Mouse (Mus musculus) cerebellum, adult 2 months (tissue): ENCODE measurements at regions not wholly inside any gene's neighbourhood (a gene's known extent, or its start where the extent isn't known, plus 50 kb on each side); places are given as distances from the start of the nearest gene placed in this dataset.

Source experiments
- DNase-seq, 2 experiments: peaks; one replicate each; pipeline ENCODE4 v3.0.0; 2021
- H3K27ac ChIP-seq: fragments of 200-500 bp; 2 replicates; pipeline ENCODE4 v1.5.1; 2012; ENCODE audit warnings: low read length, control low read depth, inconsistent platforms; ENCODE audit not compliant: insufficient read depth
- H3K27me3 ChIP-seq: fragments of 200-500 bp; 2 replicates; pipeline ENCODE4 v1.6.1; 2012; ENCODE audit warnings: inconsistent platforms, mild to moderate bottlenecking, low read length, moderate library complexity; ENCODE audit not compliant: control insufficient read depth, insufficient read depth
- H3K4me1 ChIP-seq: fragments of 200-500 bp; 2 replicates; pipeline ENCODE4 v1.6.1; 2011; ENCODE audit warnings: low read length; ENCODE audit not compliant: control insufficient read depth, insufficient read depth
- H3K4me3 ChIP-seq: fragments of 200-500 bp; replicated peaks from 2 replicates; pipeline ENCODE3; 2011; ENCODE audit warnings: mild to moderate bottlenecking, low read depth, low read length, control low read depth; ENCODE audit not compliant: insufficient read depth
- CTCF ChIP-seq: fragments of 200-500 bp; IDR thresholded peaks from 2 replicates; pipeline ENCODE4 v1.5.1; 2011; ENCODE audit warnings: low read depth, mild to moderate bottlenecking, control low read depth, low read length, moderate library complexity, borderline replicate concordance; ENCODE audit not compliant: insufficient read depth
- POLR2A ChIP-seq: fragments of 200-500 bp; IDR thresholded peaks from 2 replicates; pipeline ENCODE4 v1.6.1; 2011; ENCODE audit warnings: low read length, control low read depth, borderline replicate concordance; ENCODE audit not compliant: insufficient read depth
- WGBS: fragments of 180-500 bp; shearing (Covaris S2); methylation state at CpG from one replicate; pipeline ENCODE4 v1.1.7; 2018; 5-methylcytosine and 5-hydroxymethylcytosine counted together

GRCm38 (mm10) chr4:58646821-58647220, 93.1 kb upstream of the Lpar1 start:
- DNase-seq: no peak
- Histone ChIP-seq H3K4me3 (no peak overlapping the region), H3K27me3 (no peaks in the 10 kb centered on the region), H3K27ac (no peak overlapping the region), H3K4me1 (no peaks in the 10 kb centered on the region)
- 88% methylated on average over 6 of the region's 6 CpGs for WGBS
- no peak for TF ChIP-seq POLR2A
- no peak for TF ChIP-seq CTCF

- TF ChIP-seq POLR2A (no peak), CTCF (no peak)
- Histone ChIP-seq H3K4me3 (no peak overlapping the region), H3K4me1 (no peaks in the 10 kb centered on the region), H3K27me3 (no peaks in the 10 kb centered on the region), H3K27ac (no peak overlapping the region)
- WGBS: 63% methylated on average over 4 of the region's 4 CpGs
- DNase-seq: no peak
Observed at GRCm38 (mm10) chr4:58643371-58643770, 89.7 kb upstream of the Lpar1 start.

GRCm38 (mm10) chr4:58642236-58642635, 88.5 kb upstream of the Lpar1 start:
- no peak overlapping the region for H3K4me3 ChIP-seq
- no peaks in the 10 kb centered on the region for H3K27me3 ChIP-seq
- no peak for DNase-seq
- H3K27ac ChIP-seq: no peak overlapping the region
- 87% methylated on average over 10 of the region's 10 CpGs for WGBS
- no peaks in the 10 kb centered on the region for H3K4me1 ChIP-seq
- TF ChIP-seq CTCF: no peak
- TF ChIP-seq POLR2A: no peak

- Histone ChIP-seq H3K27ac (no peak overlapping the region), H3K4me3 (no peak overlapping the region), H3K27me3 (no peaks in the 10 kb centered on the region), H3K4me1 (no peaks in the 10 kb centered on the region)
- TF ChIP-seq POLR2A (no peak), CTCF (no peak)
- 98% methylated on average over 1 of the region's 1 CpGs for WGBS
- DNase-seq: no peak
Observed at GRCm38 (mm10) chr4:58632696-58633095, 79.0 kb upstream of the Lpar1 start.

GRCm38 (mm10) chr4:58631415-58631814, 77.7 kb upstream of the Lpar1 start:
- no peak overlapping the region for H3K27ac ChIP-seq
- 86% methylated on average over 4 of the region's 4 CpGs for WGBS
- DNase-seq: no peak
- no peaks in the 10 kb centered on the region for H3K27me3 ChIP-seq
- TF ChIP-seq CTCF (no peak), POLR2A (no peak)
- H3K4me1 ChIP-seq: no peaks in the 10 kb centered on the region
- H3K4me3 ChIP-seq: no peak overlapping the region

GRCm38 (mm10) chr4:58627021-58627420, 73.3 kb upstream of the Lpar1 start:
- WGBS: 74% methylated on average over 7 of the region's 7 CpGs
- Histone ChIP-seq H3K4me3 (no peak overlapping the region), H3K27me3 (no peaks in the 10 kb centered on the region), H3K4me1 (no peaks in the 10 kb centered on the region), H3K27ac (no peak overlapping the region)
- no peak for TF ChIP-seq POLR2A
- TF ChIP-seq CTCF: no peak
- no peak for DNase-seq

- Histone ChIP-seq H3K27ac (no peak overlapping the region), H3K4me3 (no peak overlapping the region), H3K4me1 (no peaks in the 10 kb centered on the region), H3K27me3 (no peaks in the 10 kb centered on the region)
- no peak for DNase-seq
- 80% methylated on average over 3 of the region's 3 CpGs for WGBS
- TF ChIP-seq POLR2A (no peak), CTCF (no peak)
Observed at GRCm38 (mm10) chr4:58624059-58624458, 70.4 kb upstream of the Lpar1 start.

- Histone ChIP-seq H3K4me3 (no peak overlapping the region), H3K27me3 (no peaks in the 10 kb centered on the region), H3K27ac (no peak overlapping the region), H3K4me1 (no peaks in the 10 kb centered on the region)
- DNase-seq: peak in 1 of 2 experiments; percentile 17
- 84% methylated on average over 3 of the region's 3 CpGs for whole genome bisulfite sequencing
- no peak for TF ChIP-seq POLR2A
- TF ChIP-seq CTCF: no peak
Observed at GRCm38 (mm10) chr4:58620641-58621040, 66.9 kb upstream of the Lpar1 start.

- Histone ChIP-seq H3K27ac (no peak overlapping the region), H3K4me3 (no peak overlapping the region), H3K27me3 (no peaks in the 10 kb centered on the region), H3K4me1 (no peaks in the 10 kb centered on the region)
- WGBS: 59% methylated on average over 3 of the region's 3 CpGs
- peak in 1 of 2 experiments; percentile 3 for DNase-seq
- TF ChIP-seq CTCF (no peak), POLR2A (no peak)
Observed at GRCm38 (mm10) chr4:58617261-58617660, 63.6 kb upstream of the Lpar1 start.

GRCm38 (mm10) chr4:58613536-58613935, 59.8 kb upstream of the Lpar1 start:
- TF ChIP-seq POLR2A: no peak
- H3K27me3 ChIP-seq: no peaks in the 10 kb centered on the region
- DNase-seq: no peak
- H3K4me3 ChIP-seq: no peak overlapping the region
- no peaks in the 10 kb centered on the region for H3K4me1 ChIP-seq
- no peak overlapping the region for H3K27ac ChIP-seq
- 71% methylated on average over 6 of the region's 6 CpGs for WGBS
